Mouse (Mus musculus): Measurements from ENCODE around the gene Diaph2.

GRCm38 (mm10) chrX:129765378-129765777 lies 15.8 kb downstream of the Diaph2 start:
- TF ChIP-seq CTCF (IDR thresholded peaks at IDR 0.05; ENCODE audit: insufficient read depth, low read depth, low read length) (no peak), POLR2A (IDR thresholded peaks at IDR 0.05; ENCODE audit: insufficient read depth, low read depth, low read length) (no peak)
